Mouse (Mus musculus) neural tube, embryonic 10.5 days (tissue): ENCODE data around the gene Zfp445.
"Not testable (repeated sequence)": the region's sequence is repeated elsewhere in the genome, so short reads cannot be mapped to it uniquely, and the experiment has no call there.

Source experiments
- DNase-seq: peaks from one replicate; pipeline ENCODE4 v3.0.0-alpha.2; 2017; ENCODE audit warnings: low spot score; ENCODE audit errors: extremely low spot score

Gene Zfp445

GRCm38 (mm10) chr9:122865697-122866166 is at the start of gene Zfp445:
Zfp445 (minus strand) TSS chr9:122866006.
- DNase-seq: peak; percentile 89

- DNase-seq: peak; percentile 76
Observed at GRCm38 (mm10) chr9:122902717-122903535, 37.1 kb upstream of the Zfp445 start.

GRCm38 (mm10) chr9:122901047-122901446 is 35.2 kb upstream of the Zfp445 start:
- DNase-seq: no peak

- DNase-seq: peak; percentile 52
Observed at GRCm38 (mm10) chr9:122886372-122887179, 20.8 kb upstream of the Zfp445 start.

GRCm38 (mm10) chr9:122885385-122885784 is 19.6 kb upstream of the Zfp445 start, which contains the start of gene Zkscan7:
Zkscan7 (plus strand) TSS chr9:122885685.
- no peak for DNase-seq

- DNase-seq: no peak
Observed at GRCm38 (mm10) chr9:122875145-122875544, 9.3 kb upstream of the Zfp445 start.

GRCm38 (mm10) chr9:122874653-122875052 is 8.8 kb upstream of the Zfp445 start:
- no peak for DNase-seq

GRCm38 (mm10) chr9:122872595-122872994 is 6.8 kb upstream of the Zfp445 start:
- no peak for DNase-seq

GRCm38 (mm10) chr9:122866192-122866591 is 386 bp upstream of the Zfp445 start:
- DNase-seq: no peak

- DNase-seq: no peak
Observed at GRCm38 (mm10) chr9:122864848-122865247, 958 bp downstream of the Zfp445 start.

GRCm38 (mm10) chr9:122863731-122864130 is 2.1 kb downstream of the Zfp445 start:
- no peak for DNase-seq

GRCm38 (mm10) chr9:122860752-122861151 is 5.1 kb downstream of the Zfp445 start:
- no peak for DNase-seq

- DNase-seq: no peak
Observed at GRCm38 (mm10) chr9:122856716-122857115, 9.1 kb downstream of the Zfp445 start.

- no peak for DNase-seq
Observed at GRCm38 (mm10) chr9:122855617-122856016, 10.2 kb downstream of the Zfp445 start.

- not testable (repeated sequence) for DNase-seq
Observed at GRCm38 (mm10) chr9:122855141-122855540, 10.7 kb downstream of the Zfp445 start.

- DNase-seq: no peak
Observed at GRCm38 (mm10) chr9:122854526-122854925, 11.3 kb downstream of the Zfp445 start.

- DNase-seq: not testable (repeated sequence)
Observed at GRCm38 (mm10) chr9:122847811-122848311, 17.9 kb downstream of the Zfp445 start.

GRCm38 (mm10) chr9:122846156-122846555 is 19.6 kb downstream of the Zfp445 start:
- no peak for DNase-seq

GRCm38 (mm10) chr9:122845621-122846020 is 20.2 kb downstream of the Zfp445 start:
- DNase-seq: no peak

GRCm38 (mm10) chr9:122843760-122844159 is 22.0 kb downstream of the Zfp445 start, which contains the start of gene Gm35549:
Gm35549 (minus strand) TSS chr9:122844035.
- no peak for DNase-seq

GRCm38 (mm10) chr9:122837680-122838079 is 28.1 kb downstream of the Zfp445 start:
- DNase-seq: peak; percentile 21

GRCm38 (mm10) chr9:122837216-122837615 is 28.6 kb downstream of the Zfp445 start:
- DNase-seq: no peak
